Mouse (Mus musculus): ENCODE data around the gene Map3k6. TPM values are rescaled to one million over a fixed set of nuclear protein-coding genes. Genes with fewer than 3 reads are reported as not detected.

Map3k6 gene
- polyA plus RNA-seq, 1 experiment, result 27.9 TPM

- TF ChIP-seq POLR2A (IDR thresholded peaks at IDR 0.05; ENCODE audit: borderline replicate concordance, extremely low read depth, low read depth, low read length), result no peak
- no peak for TF ChIP-seq CTCF (IDR thresholded peaks at IDR 0.05; ENCODE audit: insufficient read depth, low read length)
- 70% methylated on average over 3 of the region's 3 CpGs for WGBS
- H3K4me3 ChIP-seq (replicated peaks; ENCODE audit: extremely low read depth, low read depth, low read length), result no peak overlapping the region
- no peaks in the 10 kb centered on the region for H3K4me1 ChIP-seq (ENCODE audit: control insufficient read depth, insufficient read depth, low read length)
- no peak for DNase-seq
Observed at GRCm38 (mm10) chr4:133285299-133285698, 44.7 kb downstream of the Map3k6 start.

GRCm38 (mm10) chr4:133285950-133286349, 45.3 kb downstream of the Map3k6 start:
- no peak for DNase-seq
- no peak for TF ChIP-seq POLR2A (IDR thresholded peaks at IDR 0.05; ENCODE audit: borderline replicate concordance, extremely low read depth, low read depth, low read length)
- TF ChIP-seq CTCF (IDR thresholded peaks at IDR 0.05; ENCODE audit: insufficient read depth, low read length), result no peak
- 63% methylated on average over 5 of the region's 5 CpGs for WGBS
- no peak overlapping the region for H3K4me3 ChIP-seq (replicated peaks; ENCODE audit: extremely low read depth, low read depth, low read length)
- no peaks in the 10 kb centered on the region for H3K4me1 ChIP-seq (ENCODE audit: control insufficient read depth, insufficient read depth, low read length)

- H3K4me1 ChIP-seq (ENCODE audit: control insufficient read depth, insufficient read depth, low read length), result no peaks in the 10 kb centered on the region
- WGBS, result 74% methylated on average over 4 of the region's 4 CpGs
- H3K4me3 ChIP-seq (replicated peaks; ENCODE audit: extremely low read depth, low read depth, low read length), result no peak overlapping the region
- no peak for DNase-seq
- TF ChIP-seq POLR2A (IDR thresholded peaks at IDR 0.05; ENCODE audit: borderline replicate concordance, extremely low read depth, low read depth, low read length), result no peak
- TF ChIP-seq CTCF (IDR thresholded peaks at IDR 0.05; ENCODE audit: insufficient read depth, low read length), result no peak
Observed at GRCm38 (mm10) chr4:133286476-133287077, 46.0 kb downstream of the Map3k6 start.

- DNase-seq, result no peak
- Histone ChIP-seq H3K4me3 (replicated peaks; ENCODE audit: extremely low read depth, low read depth, low read length) (no peak overlapping the region), H3K4me1 (ENCODE audit: control insufficient read depth, insufficient read depth, low read length) (no peaks in the 10 kb centered on the region)
- no peak for TF ChIP-seq POLR2A (IDR thresholded peaks at IDR 0.05; ENCODE audit: borderline replicate concordance, extremely low read depth, low read depth, low read length)
- TF ChIP-seq CTCF (IDR thresholded peaks at IDR 0.05; ENCODE audit: insufficient read depth, low read length), result no peak
- 98% methylated on average over 1 of the region's 1 CpGs for WGBS
Observed at GRCm38 (mm10) chr4:133291255-133291654, 50.6 kb downstream of the Map3k6 start.

- Histone ChIP-seq H3K4me1 (ENCODE audit: control insufficient read depth, insufficient read depth, low read length) (no peaks in the 10 kb centered on the region), H3K4me3 (replicated peaks; ENCODE audit: extremely low read depth, low read depth, low read length) (no peak overlapping the region)
- no peak for TF ChIP-seq POLR2A (IDR thresholded peaks at IDR 0.05; ENCODE audit: borderline replicate concordance, extremely low read depth, low read depth, low read length)
- TF ChIP-seq CTCF (IDR thresholded peaks at IDR 0.05; ENCODE audit: insufficient read depth, low read length), result no peak
- no peak for DNase-seq
- WGBS, result 98% methylated on average over 4 of the region's 4 CpGs
Observed at GRCm38 (mm10) chr4:133292405-133292804, 51.8 kb downstream of the Map3k6 start.

- 65% methylated on average over 24 of the region's 24 CpGs for WGBS
- DNase-seq, result no peak
- TF ChIP-seq POLR2A (IDR thresholded peaks at IDR 0.05; ENCODE audit: borderline replicate concordance, extremely low read depth, low read depth, low read length), result no peak
- no peak for TF ChIP-seq CTCF (IDR thresholded peaks at IDR 0.05; ENCODE audit: insufficient read depth, low read length)
- no peaks in the 10 kb centered on the region for H3K4me1 ChIP-seq (ENCODE audit: control insufficient read depth, insufficient read depth, low read length)
- H3K4me3 ChIP-seq (replicated peaks; ENCODE audit: extremely low read depth, low read depth, low read length), result no peak overlapping the region
Observed at GRCm38 (mm10) chr4:133292901-133293843, 52.6 kb downstream of the Map3k6 start.

- Histone ChIP-seq H3K4me3 (replicated peaks; ENCODE audit: extremely low read depth, low read depth, low read length) (no peak overlapping the region), H3K4me1 (ENCODE audit: control insufficient read depth, insufficient read depth, low read length) (no peaks in the 10 kb centered on the region)
- no peak for TF ChIP-seq CTCF (IDR thresholded peaks at IDR 0.05; ENCODE audit: insufficient read depth, low read length)
- no peak for TF ChIP-seq POLR2A (IDR thresholded peaks at IDR 0.05; ENCODE audit: borderline replicate concordance, extremely low read depth, low read depth, low read length)
- WGBS, result 80% methylated on average over 11 of the region's 11 CpGs
- no peak for DNase-seq
Observed at GRCm38 (mm10) chr4:133294084-133294483, 53.5 kb downstream of the Map3k6 start.

GRCm38 (mm10) chr4:133297360-133297759, 56.7 kb downstream of the Map3k6 start:
- no peak for DNase-seq

GRCm38 (mm10) chr4:133297801-133298238, 57.2 kb downstream of the Map3k6 start:
- TF ChIP-seq CTCF (IDR thresholded peaks at IDR 0.05; ENCODE audit: insufficient read depth, low read length) (peak; percentile 96), POLR2A (IDR thresholded peaks at IDR 0.05; ENCODE audit: borderline replicate concordance, extremely low read depth, low read depth, low read length) (no peak)
- Histone ChIP-seq H3K4me1 (ENCODE audit: control insufficient read depth, insufficient read depth, low read length) (no peaks in the 10 kb centered on the region), H3K4me3 (replicated peaks; ENCODE audit: extremely low read depth, low read depth, low read length) (no peak overlapping the region)
- peak; percentile 66 for DNase-seq
- 8% methylated on average over 5 of the region's 5 CpGs for WGBS

More at GRCm38 (mm10) chr4:133297360-133297759, 56.7 kb downstream of the Map3k6 start:
- TF ChIP-seq CTCF (IDR thresholded peaks at IDR 0.05; ENCODE audit: insufficient read depth, low read length) (no peak), POLR2A (IDR thresholded peaks at IDR 0.05; ENCODE audit: borderline replicate concordance, extremely low read depth, low read depth, low read length) (no peak)
- WGBS, result 71% methylated on average over 10 of the region's 10 CpGs
- Histone ChIP-seq H3K4me3 (replicated peaks; ENCODE audit: extremely low read depth, low read depth, low read length) (no peak overlapping the region), H3K4me1 (ENCODE audit: control insufficient read depth, insufficient read depth, low read length) (no peaks in the 10 kb centered on the region)

Data from lung, adult 2 months (tissue).